Mouse (Mus musculus) G1E (cell line): ENCODE data around the gene Lcor.

Experiments used
- CTCF ChIP-seq: IDR thresholded peaks from 2 replicates; pipeline ENCODE4 v1.5.1; 2012; ENCODE audit warnings: low read depth, low read length, inconsistent platforms, mixed read lengths
- GATA2 ChIP-seq: IDR thresholded peaks from 2 replicates; pipeline ENCODE4 v1.6.1; 2012; ENCODE audit warnings: low read depth, low read length, inconsistent platforms, borderline replicate concordance
- TAL1 ChIP-seq: conservative IDR thresholded peaks from 2 replicates; pipeline ENCODE4 v1.6.1; 2012; ENCODE audit warnings: low read depth, low read length, inconsistent platforms, mixed read lengths

DNA sequence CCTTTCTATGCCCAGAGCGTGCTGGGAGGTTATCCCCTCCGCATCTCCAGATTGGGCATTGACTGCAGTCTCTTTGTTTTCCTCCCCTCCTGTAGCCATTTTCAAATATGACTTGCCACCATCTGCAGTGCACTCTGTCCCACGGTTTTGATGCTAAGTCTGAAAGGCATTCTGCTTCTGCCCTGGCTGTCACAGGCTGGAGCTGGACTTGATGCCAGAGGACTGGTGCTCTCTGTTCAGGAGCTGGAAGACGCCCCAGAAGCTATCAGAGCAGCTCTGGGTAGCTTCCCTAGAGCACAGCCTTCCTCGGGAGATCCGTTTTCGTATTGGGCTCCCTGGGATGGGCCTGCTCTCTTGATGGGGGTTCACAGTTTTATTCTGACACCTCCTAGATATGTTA is 106.6 kb downstream of the Lcor start:
- no peak for TF ChIP-seq CTCF
- no peak for TF ChIP-seq TAL1
- TF ChIP-seq GATA2: no peak
